Mouse (Mus musculus) kidney, postnatal 25 days (tissue): ENCODE results near the gene Gpr25.
A peak's percentile ranks its signal among the peaks of the same experiment; 100 is the strongest.

Source experiments
- DNase-seq, 2 experiments: peaks; one replicate each; pipeline ENCODE4 v3.0.0; 2021; ENCODE audit warnings: mixed read lengths in 2 of 2

Gene Gpr25

DNA sequence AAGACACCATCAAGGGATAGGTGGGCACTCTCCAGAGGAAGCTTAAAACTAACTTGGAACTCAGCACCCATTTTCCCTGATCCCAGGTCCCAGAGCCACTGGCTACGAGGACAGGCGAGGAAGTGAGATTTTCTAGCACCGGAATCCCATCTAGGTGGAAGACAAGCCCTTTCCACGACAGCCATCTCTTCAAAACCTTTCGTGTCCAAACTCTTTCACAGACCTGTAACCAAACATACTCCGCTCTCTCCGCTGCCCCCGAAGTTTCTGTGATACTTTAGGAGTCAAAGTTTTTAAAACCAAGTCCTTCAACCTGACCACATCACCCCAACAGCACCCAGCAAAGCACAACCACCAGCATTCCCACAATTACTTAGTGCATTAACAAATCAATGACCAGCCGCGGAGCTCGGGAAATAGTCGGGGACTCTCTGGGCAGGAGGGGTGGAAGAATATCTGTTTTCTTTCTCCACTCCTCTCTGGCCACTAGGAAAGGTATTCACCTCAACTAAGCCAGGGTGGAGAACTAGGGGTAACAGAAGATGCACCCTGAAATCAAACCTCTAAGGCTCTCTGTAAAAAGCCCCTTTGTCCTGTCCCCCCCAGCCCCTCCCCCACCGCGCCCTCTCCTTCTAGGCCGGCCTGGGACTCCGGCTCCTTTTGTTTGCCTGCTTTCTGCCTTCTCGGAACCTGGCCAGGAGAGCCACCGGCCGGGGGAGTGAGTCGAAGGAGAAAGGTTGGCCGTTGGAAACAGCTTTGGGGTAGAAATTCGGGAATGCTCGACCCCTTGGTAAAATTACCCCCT, 27.5 kb downstream of the Gpr25 start:
- no peak for DNase-seq

DNA sequence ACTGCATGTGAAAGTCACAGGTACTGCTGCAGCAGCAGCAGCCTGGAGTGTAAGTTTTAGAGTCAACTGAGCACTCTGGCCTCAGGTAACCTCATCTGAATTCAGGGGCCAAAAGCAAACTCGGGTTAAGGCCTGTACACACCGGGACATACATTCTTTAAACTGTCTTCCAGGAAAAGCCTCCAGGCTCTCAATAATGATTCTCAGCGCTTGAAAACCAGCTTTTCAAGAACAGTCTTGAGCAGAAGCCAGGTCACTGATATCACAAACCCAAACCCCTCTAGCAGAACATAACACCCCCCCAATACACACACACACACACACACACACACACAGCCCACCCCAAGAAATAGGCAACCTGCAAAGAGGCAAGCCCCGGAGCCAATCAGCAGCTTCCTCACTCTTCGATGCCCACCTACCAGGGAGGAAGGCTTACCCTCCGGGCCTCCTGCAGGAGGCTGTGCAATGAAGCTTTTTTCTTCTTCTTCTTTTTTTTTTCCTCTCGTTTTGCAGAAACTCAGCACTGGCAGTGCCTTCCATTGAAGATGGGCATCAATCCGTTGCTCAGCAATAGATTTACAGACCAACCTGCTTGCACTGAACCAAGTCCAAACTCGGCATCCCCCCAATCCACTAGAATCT, 28.3 kb downstream of the Gpr25 start:
- no peak for DNase-seq

DNA sequence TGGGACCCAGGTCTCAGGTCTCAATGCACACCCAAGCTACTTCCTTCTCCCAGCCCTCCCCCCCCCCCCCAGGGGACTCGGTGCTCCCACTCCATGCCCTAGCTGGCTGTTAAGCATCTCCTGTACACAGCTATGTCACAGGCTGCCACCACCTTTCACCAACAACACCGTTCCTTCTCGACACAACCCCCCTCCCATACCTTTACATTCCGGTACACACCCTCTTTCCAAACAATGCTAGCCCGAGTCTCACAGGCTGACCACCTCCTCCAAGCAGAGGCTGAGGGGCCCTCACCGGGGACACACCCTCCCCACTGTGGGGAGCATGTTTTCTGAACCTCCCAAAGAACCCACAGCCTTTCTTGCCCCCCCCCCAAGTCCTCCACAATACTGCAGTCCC, 29.1 kb downstream of the Gpr25 start:
- DNase-seq, result no peak

DNA sequence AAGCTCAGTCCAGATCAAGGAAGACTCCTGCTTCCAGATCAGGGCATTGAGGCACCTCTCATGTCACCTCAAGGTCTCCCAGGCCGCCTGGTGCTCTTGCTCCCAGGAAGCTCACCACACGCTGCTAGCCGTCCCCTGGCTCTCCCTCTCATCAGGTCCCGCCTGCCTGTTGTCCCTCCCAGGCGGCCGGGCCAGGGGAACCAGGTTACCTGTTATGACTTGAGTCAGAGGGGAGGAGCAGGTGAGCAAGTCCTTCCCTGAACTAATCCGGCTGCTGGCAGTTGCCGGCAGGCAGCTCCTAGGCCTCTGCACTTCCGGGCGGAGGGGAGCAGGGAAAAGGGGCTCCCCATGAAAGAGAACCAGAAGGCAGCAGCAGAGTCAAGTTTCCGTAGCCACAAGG, 30.5 kb downstream of the Gpr25 start:
- peak; percentile 72 to 91 for DNase-seq

DNA sequence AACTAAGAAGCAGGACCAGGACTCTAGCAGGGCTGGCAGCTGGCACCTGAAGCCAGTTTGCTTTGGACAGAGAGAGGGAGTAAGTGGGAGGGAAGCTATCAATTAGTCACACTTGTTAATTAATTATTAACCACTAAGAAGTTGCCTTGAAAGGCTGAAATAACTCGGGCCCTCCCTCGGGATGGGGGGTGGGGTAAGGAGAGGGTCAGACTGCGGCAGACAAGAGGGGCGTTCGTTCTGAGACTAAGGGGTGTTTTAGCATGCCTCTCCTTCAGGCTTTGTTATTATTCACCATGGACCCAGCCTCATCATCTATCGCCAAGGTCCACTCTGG, 31.7 kb downstream of the Gpr25 start:
- DNase-seq, result peak; percentile 72 to 86

DNA sequence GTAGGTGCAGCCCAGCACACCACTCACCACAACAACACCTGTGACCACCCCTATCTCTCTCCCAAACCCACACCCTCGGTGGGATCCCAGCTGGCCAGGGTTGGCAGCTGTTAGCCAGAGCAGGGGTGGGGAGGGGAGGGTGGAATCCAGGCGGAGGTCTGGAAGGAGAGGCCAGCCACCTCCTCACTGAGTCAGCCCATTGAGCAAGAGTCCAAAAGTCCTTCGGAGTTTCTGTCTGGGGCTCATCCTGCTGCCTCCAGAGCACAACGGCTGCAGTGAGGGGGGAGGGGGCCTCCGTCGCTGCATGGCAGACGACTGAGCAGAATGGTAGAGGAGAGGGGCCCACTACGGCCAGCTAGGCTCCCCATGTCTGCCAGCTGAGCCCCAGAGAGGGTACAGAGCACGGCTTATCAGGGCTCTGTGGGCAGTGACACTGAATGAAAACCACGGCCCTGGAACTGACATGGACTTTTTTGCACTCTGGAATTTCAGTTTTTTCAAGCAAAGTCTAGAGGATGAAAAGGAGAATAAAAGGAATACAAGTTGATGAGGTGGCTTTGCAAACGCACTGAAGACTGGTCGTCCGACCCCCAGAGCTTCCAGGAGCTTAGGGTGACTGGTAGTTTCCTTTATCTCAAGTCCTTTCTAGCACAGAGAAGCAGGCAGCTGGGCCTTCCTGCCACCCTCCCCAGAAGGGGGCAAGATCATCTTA, 32.2 kb downstream of the Gpr25 start:
- DNase-seq, result peak; percentile 79 to 92

DNA sequence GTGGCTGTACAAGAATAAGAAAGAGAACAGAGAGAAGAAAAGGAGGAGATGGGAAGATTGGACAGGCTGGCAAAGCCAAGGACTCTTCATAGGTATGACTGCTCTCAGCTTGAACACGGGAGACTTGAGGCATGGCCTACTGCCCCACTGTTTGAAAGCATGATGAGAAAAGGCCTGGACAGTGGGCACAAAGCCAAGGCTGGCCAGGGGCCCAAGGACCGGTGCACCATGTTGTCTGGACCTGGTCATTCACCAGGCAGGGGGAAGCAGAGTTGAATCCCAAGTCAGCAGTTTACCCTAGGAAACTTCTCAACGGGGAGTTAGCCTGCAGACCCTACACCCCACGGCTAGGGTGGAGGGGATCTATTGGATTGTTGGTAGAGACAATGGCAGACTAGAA, 32.8 kb downstream of the Gpr25 start:
- DNase-seq, result peak; percentile 91 to 95

DNA sequence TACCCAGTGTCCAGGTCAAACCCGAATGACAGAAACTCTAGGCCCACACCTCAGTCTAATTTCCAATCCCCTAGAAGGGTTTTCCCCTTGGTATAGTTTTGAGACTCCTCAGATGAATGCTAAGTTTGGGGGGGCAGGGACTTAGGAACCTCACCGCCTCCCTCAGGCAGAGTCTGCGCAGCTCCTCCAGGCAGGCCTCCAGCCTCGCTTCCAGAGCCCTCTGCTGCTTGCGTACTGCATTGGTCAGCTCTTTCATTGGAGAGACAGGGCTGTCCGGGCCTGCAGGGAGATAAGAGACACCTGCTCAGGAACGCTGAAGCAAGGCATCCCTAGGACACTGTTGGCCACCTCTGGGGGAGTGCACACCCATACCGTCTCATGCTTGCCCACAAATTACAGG, 34.0 kb downstream of the Gpr25 start:
- no peak for DNase-seq

DNA sequence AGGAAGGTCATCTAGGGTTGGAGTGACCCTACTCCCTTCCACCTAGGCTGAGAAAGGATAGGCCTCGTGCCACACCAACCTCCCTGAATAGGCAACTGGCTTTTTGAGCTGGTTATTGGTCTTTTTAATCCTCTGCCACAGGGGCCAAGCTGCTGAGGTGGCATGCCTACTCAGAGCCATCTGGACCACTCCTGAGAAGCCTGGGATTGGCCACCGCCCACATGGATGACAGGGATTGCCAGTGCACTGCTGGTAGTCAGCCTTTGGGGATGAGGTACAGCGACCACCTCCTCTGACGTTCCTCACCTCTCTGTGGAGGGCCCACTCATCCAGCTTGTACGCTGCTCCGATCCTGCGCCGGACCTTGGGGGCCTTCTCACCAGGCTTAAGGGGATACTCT, 34.8 kb downstream of the Gpr25 start:
- DNase-seq, result no peak

DNA sequence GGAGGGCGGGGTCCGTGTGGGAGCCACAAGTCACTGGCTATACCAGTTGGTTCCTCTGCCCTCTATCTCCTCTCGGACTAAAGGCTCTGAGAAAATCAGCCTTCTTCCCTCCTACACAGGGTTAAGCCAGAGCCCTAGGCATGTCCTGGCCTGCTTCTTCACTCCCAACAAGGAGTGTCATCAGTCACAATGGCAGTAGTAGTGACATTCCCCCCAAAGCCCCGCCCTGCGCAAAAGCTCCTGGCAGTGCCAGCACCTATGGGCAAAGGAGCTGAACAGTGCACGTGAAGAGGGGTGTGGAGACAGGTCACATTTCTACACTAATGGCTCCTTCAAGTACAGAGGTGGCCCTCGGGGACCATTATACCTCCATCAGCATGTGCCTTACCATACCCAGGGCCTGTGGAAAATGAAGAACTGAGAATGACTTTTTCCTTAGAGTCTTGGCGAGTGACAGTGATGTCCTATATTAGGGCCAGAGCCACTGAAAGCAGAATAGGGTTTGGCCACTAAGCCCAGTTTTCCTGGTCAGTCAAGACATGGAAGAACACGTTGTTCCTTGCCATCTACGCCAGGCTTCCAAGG, 36.8 kb downstream of the Gpr25 start:
- no peak for DNase-seq

DNA sequence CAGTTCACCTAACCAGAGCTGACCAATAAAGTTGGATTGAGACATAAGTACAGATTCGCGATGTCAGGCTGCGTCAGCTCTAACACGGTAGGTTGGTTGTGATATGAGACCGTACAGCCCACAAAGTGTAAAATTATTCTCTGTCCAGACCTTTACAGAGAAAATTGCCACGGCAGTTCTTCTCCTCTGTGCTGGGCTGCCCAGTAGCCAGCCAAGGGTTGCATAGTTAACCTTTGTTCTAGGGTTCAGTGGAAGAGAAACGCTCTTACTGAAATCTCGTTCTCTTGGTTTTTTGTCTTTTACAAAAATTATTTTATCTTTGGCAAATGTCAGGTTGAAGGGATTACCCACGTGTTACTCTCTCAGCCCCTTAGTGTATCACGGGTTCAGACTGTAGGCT, 38.3 kb downstream of the Gpr25 start:
- DNase-seq, result no peak

DNA sequence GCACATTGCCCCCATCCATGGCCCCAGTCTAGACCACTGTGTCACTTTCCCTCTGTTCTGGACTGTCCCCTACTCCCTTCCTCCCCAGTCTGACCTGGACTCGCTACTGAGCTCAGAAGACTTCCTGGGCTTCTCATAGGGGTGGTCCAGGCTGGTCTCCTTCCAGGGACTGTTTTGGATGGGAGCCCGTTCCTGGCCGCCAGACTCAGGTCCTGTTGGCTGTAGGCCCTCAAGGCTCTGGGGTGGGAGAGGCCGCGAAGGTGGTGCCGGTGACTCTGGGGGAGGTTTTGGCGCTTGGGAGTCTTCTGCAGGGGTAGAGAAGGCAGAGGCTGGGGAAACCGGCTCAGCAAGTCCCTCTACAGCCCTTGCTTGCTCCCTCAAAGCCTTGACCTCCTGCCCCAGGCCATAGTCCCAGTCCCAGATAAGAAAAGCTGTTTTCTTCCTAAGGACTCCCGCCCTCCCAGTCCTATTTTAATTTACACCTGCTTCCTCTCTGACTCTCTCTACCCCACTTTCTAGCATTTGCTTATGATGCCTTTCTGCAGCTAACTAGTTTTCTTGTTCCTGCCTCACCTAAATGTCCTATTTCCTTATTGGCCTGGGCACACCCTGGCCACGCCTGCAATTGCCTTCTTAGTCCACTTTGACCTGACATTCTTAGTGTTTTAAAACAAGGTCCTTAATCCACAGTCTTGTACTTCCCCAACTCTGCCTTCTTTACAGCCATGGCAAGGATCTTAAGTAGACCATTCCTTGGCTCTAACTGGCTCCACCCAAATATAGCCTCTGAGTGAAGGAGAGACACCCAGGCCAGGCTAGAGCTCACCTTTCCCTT, 40.4 kb downstream of the Gpr25 start:
- DNase-seq, result peak in 1 of 2 experiments; percentile 55

DNA sequence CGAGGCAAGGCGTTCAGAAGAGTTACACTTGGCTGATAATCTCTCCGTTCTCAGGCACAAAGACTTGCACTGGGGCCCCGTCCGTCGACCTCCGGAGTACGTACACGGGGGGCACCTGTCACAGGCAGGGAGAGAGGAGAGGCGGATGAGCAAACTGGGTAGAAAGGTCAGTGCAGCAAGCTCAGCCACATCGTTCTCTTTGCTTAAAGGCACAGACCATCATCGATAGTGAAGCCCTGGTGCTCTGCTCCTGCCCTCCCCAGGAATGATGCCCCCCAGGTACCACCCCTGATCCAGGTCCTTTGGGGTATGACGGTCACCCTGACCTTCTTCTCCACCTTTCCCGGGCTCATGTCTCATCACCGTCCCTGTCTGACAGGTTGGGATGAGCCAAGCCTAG, 46.4 kb downstream of the Gpr25 start:
- no peak for DNase-seq

DNA sequence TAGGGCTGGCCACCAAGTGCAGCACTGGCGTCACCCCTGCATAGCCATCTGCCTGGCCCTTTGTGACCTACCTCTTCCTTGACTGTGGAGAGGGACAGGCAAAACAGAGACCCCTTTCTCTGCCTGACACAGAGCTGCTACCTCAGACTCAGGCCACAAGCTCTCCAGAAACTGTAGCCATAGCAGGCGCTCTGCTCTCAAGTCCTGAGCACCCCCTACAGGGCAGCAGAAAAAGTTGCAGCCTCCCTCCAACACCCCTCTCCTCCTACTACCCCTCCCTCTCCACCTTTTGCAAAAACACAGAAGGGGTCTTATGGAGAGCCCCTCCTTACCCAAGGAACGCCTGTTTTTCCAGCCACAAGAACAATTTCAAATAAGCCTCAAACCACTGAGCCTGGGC, 47.9 kb downstream of the Gpr25 start, which contains the start of gene Mroh3:
Gene Mroh3 (minus strand): TSS at position 26 of the 400 bp plus-strand sequence.
- no peak for DNase-seq
